Mouse (Mus musculus) G1E (cell line): ENCODE results near the gene Gpr45.

ENCODE experiments used
- CTCF ChIP-seq: IDR thresholded peaks from 2 replicates; pipeline ENCODE4 v1.5.1; 2012; ENCODE audit warnings: low read depth, low read length, inconsistent platforms, mixed read lengths
- GATA1 ChIP-seq: IDR thresholded peaks from 2 replicates; pipeline ENCODE4 v1.6.1; 2012; ENCODE audit warnings: borderline replicate concordance, low read length, inconsistent platforms, mixed read lengths
- GATA2 ChIP-seq: IDR thresholded peaks from 2 replicates; pipeline ENCODE4 v1.6.1; 2012; ENCODE audit warnings: low read depth, low read length, inconsistent platforms, borderline replicate concordance
- POLR2AphosphoS5 ChIP-seq: IDR thresholded peaks from 2 replicates; pipeline ENCODE4 v1.6.1; 2012; ENCODE audit warnings: low read depth, low read length, inconsistent platforms; ENCODE audit not compliant: insufficient replicate concordance
- TAL1 ChIP-seq: conservative IDR thresholded peaks from 2 replicates; pipeline ENCODE4 v1.6.1; 2012; ENCODE audit warnings: low read depth, low read length, inconsistent platforms, mixed read lengths

- no peak for TF ChIP-seq CTCF
- no peak for TF ChIP-seq TAL1
- no peak for TF ChIP-seq GATA1
- TF ChIP-seq POLR2AphosphoS5 = no peak
- no peak for TF ChIP-seq GATA2
Observed at GRCm38 (mm10) chr1:43036014-43036413, 83.3 kb downstream of the Gpr45 start.
